Mouse (Mus musculus): Measurements from ENCODE around the gene Ccser2. TPM values are rescaled to one million over a fixed set of nuclear protein-coding genes. Genes with fewer than 3 reads are reported as not detected.

Gene Ccser2
- polyA plus RNA-seq, 1 experiment from 2014 or later, result 11.8 TPM

DNA sequence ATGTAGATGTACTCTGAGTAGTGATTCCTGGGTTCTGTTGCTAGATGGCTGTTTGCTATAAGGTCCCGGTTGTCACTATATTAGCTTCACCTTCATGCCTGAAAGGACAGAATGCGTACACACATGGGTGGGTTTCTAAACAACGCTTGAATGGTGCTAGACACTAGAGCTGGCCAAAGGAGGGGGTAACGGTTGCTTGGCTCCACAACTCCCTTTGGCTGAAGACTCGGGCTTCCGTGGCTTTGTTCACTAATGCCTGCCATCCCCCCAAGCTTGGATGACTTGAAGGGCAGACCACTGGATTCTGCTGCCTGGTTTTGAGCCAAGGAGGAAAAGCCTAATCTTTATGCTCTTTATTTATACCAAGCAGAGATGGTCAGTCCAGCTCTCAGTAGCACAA, 98.3 kb downstream of the Ccser2 start:
- Histone ChIP-seq H3K9ac (replicated peaks) (no peak overlapping the region), H3K9me3 (ENCODE audit: low read length) (no peaks in the 10 kb centered on the region), H3K27me3 (ENCODE audit: insufficient read depth, low read length) (no peaks in the 10 kb centered on the region), H3K4me1 (ENCODE audit: insufficient read depth) (no peaks in the 10 kb centered on the region), H3K27ac (ENCODE audit: low read depth) (no peak overlapping the region), H3K36me3 (replicated peaks; ENCODE audit: insufficient read depth, low read length) (no peaks in the 10 kb centered on the region), H3K4me2 (ENCODE audit: low read depth, low read length) (no peak overlapping the region), H3K4me3 (ENCODE audit: low read depth, low read length) (no peak overlapping the region)
- 73% methylated on average over 6 of the region's 6 CpGs for WGBS (ENCODE audit: insufficient replicate concordance)
- ATAC-seq (no peak), DNase-seq (no peak)
- TF ChIP-seq EP300 (IDR thresholded peaks at IDR 0.05; ENCODE audit: low read depth) (no peak), CTCF (IDR thresholded peaks at IDR 0.05; ENCODE audit: low read depth) (no peak)

GRCm38 (mm10) chr14:36868769-36869362, 99.7 kb downstream of the Ccser2 start:
- H3K4me2 ChIP-seq (ENCODE audit: low read depth, low read length), result no peak overlapping the region
- DNase-seq (no peak), ATAC-seq (peak; percentile 15; the same call in 1 of the 2 replicates)
- H3K27me3 ChIP-seq (ENCODE audit: insufficient read depth, low read length), result no peaks in the 10 kb centered on the region
- H3K27ac ChIP-seq (ENCODE audit: low read depth), result peak overlapping the region; percentile 46
- H3K4me3 ChIP-seq (ENCODE audit: low read depth, low read length), result no peak overlapping the region
- no peaks in the 10 kb centered on the region for H3K36me3 ChIP-seq (replicated peaks; ENCODE audit: insufficient read depth, low read length)
- H3K9me3 ChIP-seq (ENCODE audit: low read length), result no peaks in the 10 kb centered on the region
- H3K4me1 ChIP-seq (ENCODE audit: insufficient read depth), result no peaks in the 10 kb centered on the region
- 39% methylated on average over 14 of the region's 14 CpGs for WGBS (ENCODE audit: insufficient replicate concordance)
- no peak for TF ChIP-seq CTCF (IDR thresholded peaks at IDR 0.05; ENCODE audit: low read depth)
- H3K9ac ChIP-seq (replicated peaks), result no peak overlapping the region

- 14% methylated on average over 6 of the region's 6 CpGs for WGBS (ENCODE audit: insufficient replicate concordance)
- TF ChIP-seq CTCF (IDR thresholded peaks at IDR 0.05; ENCODE audit: low read depth) (peak; percentile 81), EP300 (IDR thresholded peaks at IDR 0.05; ENCODE audit: low read depth) (no peak)
- no peak overlapping the region for H3K4me2 ChIP-seq (ENCODE audit: low read depth, low read length)
- H3K27me3 ChIP-seq (ENCODE audit: insufficient read depth, low read length), result no peaks in the 10 kb centered on the region
- peak; percentile 57 for DNase-seq
- peak; percentile 58 for ATAC-seq
- H3K36me3 ChIP-seq (replicated peaks; ENCODE audit: insufficient read depth, low read length), result no peaks in the 10 kb centered on the region
- no peak overlapping the region for H3K9ac ChIP-seq (replicated peaks)
- no peak overlapping the region for H3K27ac ChIP-seq (ENCODE audit: low read depth)
- H3K4me1 ChIP-seq (ENCODE audit: insufficient read depth), result no peaks in the 10 kb centered on the region
- no peak overlapping the region for H3K4me3 ChIP-seq (ENCODE audit: low read depth, low read length)
- no peaks in the 10 kb centered on the region for H3K9me3 ChIP-seq (ENCODE audit: low read length)
Observed at GRCm38 (mm10) chr14:36866966-36867700, 101.4 kb downstream of the Ccser2 start.

GRCm38 (mm10) chr14:36863877-36864489, 104.6 kb downstream of the Ccser2 start:
- H3K9me3 ChIP-seq (ENCODE audit: low read length), result no peaks in the 10 kb centered on the region
- H3K27me3 ChIP-seq (ENCODE audit: insufficient read depth, low read length), result no peaks in the 10 kb centered on the region
- DNase-seq (peak; percentile 91), ATAC-seq (peak; percentile 75)
- peak; percentile 96 for TF ChIP-seq CTCF (IDR thresholded peaks at IDR 0.05; ENCODE audit: low read depth)
- TF ChIP-seq EP300 (IDR thresholded peaks at IDR 0.05; ENCODE audit: low read depth), result no peak
- 13% methylated on average over 15 of the region's 15 CpGs for WGBS (ENCODE audit: insufficient replicate concordance)
- peak overlapping the region; percentile 61 for H3K4me2 ChIP-seq (ENCODE audit: low read depth, low read length)
- no peak overlapping the region for H3K27ac ChIP-seq (ENCODE audit: low read depth)
- no peaks in the 10 kb centered on the region for H3K4me1 ChIP-seq (ENCODE audit: insufficient read depth)
- H3K4me3 ChIP-seq (ENCODE audit: low read depth, low read length), result peak overlapping the region; percentile 33
- no peaks in the 10 kb centered on the region for H3K36me3 ChIP-seq (replicated peaks; ENCODE audit: insufficient read depth, low read length)
- H3K9ac ChIP-seq (replicated peaks), result no peak overlapping the region; the same call in 1 of the 2 replicates

DNA sequence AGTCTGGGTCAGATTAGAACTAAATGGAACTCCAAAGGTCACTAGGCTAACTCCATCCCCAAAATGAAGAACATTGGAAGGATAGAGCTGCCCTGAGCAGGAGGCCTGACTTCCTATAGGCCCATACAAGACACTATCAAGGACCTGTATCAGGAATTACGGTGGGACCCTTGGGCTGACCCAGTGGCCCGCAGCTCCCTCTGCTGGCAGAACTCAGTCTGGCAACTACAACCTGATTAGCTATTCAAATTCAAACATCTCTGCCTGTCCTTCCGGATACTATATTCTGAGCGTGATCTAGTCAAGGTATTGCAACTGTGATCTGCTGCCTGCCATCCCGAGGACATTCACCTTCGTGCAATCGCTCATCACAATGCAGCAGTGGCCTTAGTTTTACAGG, 106.2 kb downstream of the Ccser2 start:
- ATAC-seq (peak; percentile 18; the same call in 1 of the 2 replicates), DNase-seq (peak; percentile 68)
- no peak overlapping the region for H3K4me2 ChIP-seq (ENCODE audit: low read depth, low read length)
- TF ChIP-seq EP300 (IDR thresholded peaks at IDR 0.05; ENCODE audit: low read depth) (no peak), CTCF (IDR thresholded peaks at IDR 0.05; ENCODE audit: low read depth) (peak; percentile 75)
- WGBS (ENCODE audit: insufficient replicate concordance), result 24% methylated on average over 7 of the region's 7 CpGs
- H3K9ac ChIP-seq (replicated peaks), result no peak overlapping the region
- H3K4me3 ChIP-seq (ENCODE audit: low read depth, low read length), result no peak overlapping the region
- no peaks in the 10 kb centered on the region for H3K36me3 ChIP-seq (replicated peaks; ENCODE audit: insufficient read depth, low read length)
- no peaks in the 10 kb centered on the region for H3K4me1 ChIP-seq (ENCODE audit: insufficient read depth)
- H3K9me3 ChIP-seq (ENCODE audit: low read length), result no peaks in the 10 kb centered on the region
- H3K27ac ChIP-seq (ENCODE audit: low read depth), result no peak overlapping the region
- no peaks in the 10 kb centered on the region for H3K27me3 ChIP-seq (ENCODE audit: insufficient read depth, low read length)

DNA sequence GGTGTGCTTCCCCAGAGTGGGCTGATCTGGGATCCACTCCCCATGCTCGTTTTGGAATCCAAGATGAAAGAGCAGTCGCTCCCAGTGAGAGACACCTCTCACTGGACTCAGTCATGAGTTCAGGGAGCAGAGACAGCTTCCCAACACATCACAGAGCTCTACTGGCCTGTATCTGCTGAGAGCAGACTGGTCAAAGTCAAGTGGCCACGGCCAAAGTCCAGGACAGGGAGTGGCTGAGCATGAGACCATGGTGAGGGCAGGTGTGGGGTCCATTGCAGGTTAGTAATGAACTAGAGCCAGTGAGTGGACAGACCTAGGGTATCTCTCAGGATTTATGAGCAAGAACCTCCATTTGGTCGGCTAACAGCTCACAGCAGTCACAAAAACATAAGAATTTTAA, 109.6 kb downstream of the Ccser2 start:
- no peak overlapping the region for H3K9ac ChIP-seq (replicated peaks)
- DNase-seq (no peak), ATAC-seq (no peak)
- H3K9me3 ChIP-seq (ENCODE audit: low read length), result no peaks in the 10 kb centered on the region
- no peaks in the 10 kb centered on the region for H3K27me3 ChIP-seq (ENCODE audit: insufficient read depth, low read length)
- H3K36me3 ChIP-seq (replicated peaks; ENCODE audit: insufficient read depth, low read length), result no peaks in the 10 kb centered on the region
- no peak overlapping the region for H3K27ac ChIP-seq (ENCODE audit: low read depth)
- WGBS (ENCODE audit: insufficient replicate concordance), result 55% methylated on average over 4 of the region's 4 CpGs
- no peaks in the 10 kb centered on the region for H3K4me1 ChIP-seq (ENCODE audit: insufficient read depth)
- H3K4me3 ChIP-seq (ENCODE audit: low read depth, low read length), result no peak overlapping the region
- TF ChIP-seq EP300 (IDR thresholded peaks at IDR 0.05; ENCODE audit: low read depth), result no peak
- TF ChIP-seq CTCF (IDR thresholded peaks at IDR 0.05; ENCODE audit: low read depth), result no peak
- H3K4me2 ChIP-seq (ENCODE audit: low read depth, low read length), result no peak overlapping the region
